Mouse (Mus musculus) C2C12 (cell line): ENCODE results near the gene Gpn2.

Experiments used
- CTCF ChIP-seq: IDR thresholded peaks from one replicate; pipeline ENCODE4 v1.5.1; 2011; ENCODE audit not compliant: control insufficient read depth, insufficient read depth, insufficient read length
- MAX ChIP-seq: IDR thresholded peaks from one replicate; pipeline ENCODE4 v1.6.1; 2011; ENCODE audit warnings: mild to moderate bottlenecking, control low read depth
- USF1 ChIP-seq: IDR thresholded peaks from one replicate; pipeline ENCODE4 v1.6.1; 2011; ENCODE audit warnings: low read depth, mild to moderate bottlenecking, control low read depth, moderate library complexity

DNA sequence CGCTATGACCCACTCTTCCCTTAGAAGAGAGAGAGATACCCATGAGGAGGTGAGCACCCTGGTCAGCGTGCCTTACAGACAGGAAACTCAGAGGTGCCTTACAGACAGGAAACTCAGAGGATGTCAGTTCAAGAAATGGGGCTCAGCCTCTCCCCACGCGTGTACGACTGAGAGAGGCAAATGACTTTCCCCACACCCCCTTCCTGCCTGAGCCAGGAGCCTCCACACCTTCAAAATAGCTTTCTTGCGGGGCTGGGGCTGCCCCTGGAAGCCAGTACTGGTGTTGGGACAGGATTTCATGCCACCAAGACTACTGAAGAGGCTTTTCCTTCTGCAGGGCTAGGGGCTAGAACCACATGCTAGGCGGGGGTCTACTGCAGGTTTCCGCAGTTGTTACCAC is 36.5 kb downstream of the Gpn2 start:
- TF ChIP-seq USF1 (no peak), CTCF (no peak), MAX (no peak)
